Mouse (Mus musculus) midbrain, embryonic 10.5 days (tissue): ENCODE results near the gene Fam208b. TPM values are rescaled to one million over a fixed set of nuclear protein-coding genes. Genes with fewer than 3 reads are reported as not detected.
"Not testable (repeated sequence)": the region's sequence is repeated elsewhere in the genome, so short reads cannot be mapped to it uniquely, and the experiment has no call there.

Experiments
- DNase-seq: peaks from one replicate; pipeline ENCODE4 v3.0.0-alpha.2; 2017; ENCODE audit warnings: low spot score
- H3K27ac ChIP-seq: fragments of 300-500 bp; sonication (generic); replicated peaks from 2 replicates; pipeline ENCODE4 v1.5.1; 2016; ENCODE audit warnings: mild to moderate bottlenecking
- H3K27me3 ChIP-seq: fragments of 300-500 bp; sonication (generic); 2 replicates; pipeline ENCODE4 v1.6.1; 2016; ENCODE audit warnings: low read depth, mild to moderate bottlenecking; ENCODE audit not compliant: poor library complexity, severe bottlenecking
- H3K36me3 ChIP-seq: fragments of 300-500 bp; sonication (generic); 2 replicates; pipeline ENCODE4 v1.6.1; 2016; ENCODE audit warnings: mild to moderate bottlenecking, moderate library complexity
- H3K4me1 ChIP-seq: fragments of 300-500 bp; sonication (generic); 2 replicates; pipeline ENCODE4 v1.6.1; 2016
- H3K4me3 ChIP-seq: fragments of 300-500 bp; sonication (generic); 2 replicates; pipeline ENCODE4 v1.5.1; 2016; ENCODE audit warnings: mild to moderate bottlenecking, moderate library complexity
- H3K9me3 ChIP-seq: fragments of 300-500 bp; sonication (generic); replicated peaks from 2 replicates; pipeline ENCODE4 v1.6.1; 2016; ENCODE audit warnings: mild to moderate bottlenecking
- WGBS: fragments of 180-500 bp; shearing (Covaris S2); methylation state at CpG from one replicate; pipeline ENCODE4 v1.1.7; 2016; 5-methylcytosine and 5-hydroxymethylcytosine counted together
- polyA plus RNA-seq: library from polyadenylated mRNA; unstranded; fragments of >200 nt; fragmentation: Nextera tagmentation; extraction: Ambion mirVana; gene quantifications from 2 replicates; pipeline ENCODE4 v1.2.1, GENCODE M21; 2016

Fam208b gene
- polyA plus RNA-seq, 1 experiment from 2014 or later = 16.9 TPM

- peaks cover 3% of the 10 kb centered on the region; the same call in 1 of the 2 replicates for H3K4me1 ChIP-seq
- H3K4me3 ChIP-seq = no peak overlapping the region
- H3K27me3 ChIP-seq = no peaks in the 10 kb centered on the region
- H3K27ac ChIP-seq = no peak overlapping the region
- H3K9me3 ChIP-seq = peaks cover 5% of the 10 kb centered on the region; the same call in 1 of the 2 replicates
- DNase-seq = no peak
- H3K36me3 ChIP-seq = no peaks in the 10 kb centered on the region
- 64% methylated on average over 3 of the region's 3 CpGs for WGBS
Measured at GRCm38 (mm10) chr13:3530451-3530850, 80.5 kb downstream of the Fam208b start.

DNA sequence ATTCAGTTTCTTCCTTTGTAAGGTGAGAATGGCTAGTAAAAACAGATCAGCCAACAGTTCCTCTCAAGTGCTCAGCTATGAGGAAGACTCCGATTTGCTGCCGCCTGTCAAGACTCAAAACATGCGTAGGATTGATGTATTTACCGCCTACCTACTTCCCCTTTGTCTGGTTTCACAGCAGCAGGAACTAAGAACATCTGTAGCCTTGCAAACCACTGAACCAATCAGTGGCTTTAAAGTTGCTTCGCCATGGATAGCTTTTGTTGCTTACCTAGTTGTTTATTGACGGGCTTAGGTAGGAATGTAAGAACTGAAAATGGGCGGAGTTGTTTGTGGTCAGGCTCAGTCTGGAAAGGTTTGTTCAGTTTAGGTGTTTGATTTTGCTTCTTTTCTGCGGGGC is 84.6 kb downstream of the Fam208b start:
- Histone ChIP-seq H3K27me3 (no peaks in the 10 kb centered on the region), H3K27ac (no peak overlapping the region), H3K36me3 (no peaks in the 10 kb centered on the region), H3K4me1 (peaks cover 3% of the 10 kb centered on the region; the same call in 1 of the 2 replicates), H3K4me3 (no peak overlapping the region), H3K9me3 (no peaks in the 10 kb centered on the region; the same call in 1 of the 2 replicates)
- peak; percentile 3 for DNase-seq
- WGBS = 88% methylated on average over 8 of the region's 8 CpGs

DNA sequence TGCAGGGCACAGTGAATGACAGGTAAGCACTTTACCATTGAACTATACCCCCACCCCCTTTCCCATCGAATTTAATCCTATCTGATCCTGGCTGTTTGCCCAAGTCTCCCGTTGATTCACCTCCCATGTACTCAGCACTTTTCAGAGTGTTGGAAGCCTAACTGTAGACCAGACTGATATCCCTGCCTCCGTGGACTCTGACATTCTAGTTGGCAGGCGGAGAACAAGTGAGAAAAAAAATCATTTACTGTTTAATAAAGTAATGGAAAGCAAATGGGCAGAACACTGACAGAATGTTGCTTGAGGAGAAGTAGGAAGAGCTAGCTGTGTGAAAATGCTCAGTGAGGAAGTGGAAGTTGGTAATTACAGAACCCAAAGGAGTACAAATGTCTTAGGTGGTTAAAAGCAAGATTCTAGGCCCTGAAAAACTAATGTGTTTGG is 85.3 kb downstream of the Fam208b start:
- Histone ChIP-seq H3K9me3 (no peaks in the 10 kb centered on the region; the same call in 1 of the 2 replicates), H3K4me1 (peaks cover 2% of the 10 kb centered on the region; the same call in 1 of the 2 replicates), H3K27ac (no peak overlapping the region), H3K27me3 (no peaks in the 10 kb centered on the region), H3K36me3 (no peaks in the 10 kb centered on the region), H3K4me3 (no peak overlapping the region)
- DNase-seq = no peak
- 71% methylated on average over 4 of the region's 4 CpGs for WGBS

DNA sequence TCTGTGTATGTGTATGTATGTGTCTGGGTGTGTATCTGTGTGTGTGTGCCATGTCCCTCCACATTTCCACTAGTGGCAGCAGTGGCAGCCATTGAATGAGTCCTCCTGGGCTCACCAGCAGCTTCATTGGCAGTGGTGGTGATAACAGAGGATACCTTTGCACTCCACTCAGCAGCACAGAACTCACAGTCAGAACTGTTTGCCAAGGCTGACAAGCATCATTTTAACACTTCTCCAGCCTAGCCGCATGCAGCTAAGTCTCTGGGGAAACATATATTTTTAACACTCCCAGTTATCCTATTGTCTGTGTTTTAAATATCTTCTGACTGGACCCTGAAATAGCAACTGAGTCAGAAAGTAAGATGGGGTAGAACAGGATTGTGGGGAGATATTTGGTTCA is 87.0 kb downstream of the Fam208b start:
- no peak overlapping the region for H3K27ac ChIP-seq
- DNase-seq = no peak
- H3K4me1 ChIP-seq = no peaks in the 10 kb centered on the region
- WGBS = 84% methylated on average over 1 of the region's 1 CpGs
- no peaks in the 10 kb centered on the region for H3K36me3 ChIP-seq
- no peak overlapping the region for H3K4me3 ChIP-seq
- no peaks in the 10 kb centered on the region for H3K9me3 ChIP-seq
- no peaks in the 10 kb centered on the region for H3K27me3 ChIP-seq

GRCm38 (mm10) chr13:3523459-3523858 is 87.4 kb downstream of the Fam208b start:
- Histone ChIP-seq H3K27ac (no peak overlapping the region), H3K4me3 (no peak overlapping the region), H3K27me3 (no peaks in the 10 kb centered on the region), H3K4me1 (no peaks in the 10 kb centered on the region), H3K36me3 (no peaks in the 10 kb centered on the region), H3K9me3 (no peaks in the 10 kb centered on the region)
- 78% methylated on average over 6 of the region's 6 CpGs for WGBS
- no peak for DNase-seq

- H3K36me3 ChIP-seq, H3K27ac ChIP-seq, H3K4me3 ChIP-seq, H3K9me3 ChIP-seq, DNase-seq, H3K4me1 ChIP-seq, H3K27me3 ChIP-seq: not testable (repeated sequence)
- 54% methylated on average over 1 of the region's 1 CpGs for WGBS
Measured at GRCm38 (mm10) chr13:3519994-3520393, 90.9 kb downstream of the Fam208b start.

DNA sequence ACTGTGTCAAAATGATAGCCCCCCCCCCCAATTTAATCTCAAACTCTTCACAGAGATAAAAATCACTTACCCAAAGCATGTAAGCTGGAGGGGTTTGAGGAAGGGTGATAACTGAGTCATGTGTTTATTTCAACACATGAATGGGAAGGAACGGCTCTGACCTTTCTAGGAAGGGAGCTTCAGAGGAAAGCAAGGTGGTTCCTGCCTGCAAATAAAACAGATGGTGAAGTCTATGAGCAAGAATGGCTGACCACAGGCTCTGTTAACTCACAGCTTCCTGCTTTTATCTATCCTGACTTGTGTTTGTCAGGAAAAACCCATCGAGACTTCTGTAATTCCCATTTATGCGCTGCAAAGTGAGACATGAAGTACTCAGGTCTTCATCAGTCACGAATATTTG is 91.6 kb downstream of the Fam208b start:
- H3K4me3 ChIP-seq, H3K27me3 ChIP-seq, H3K9me3 ChIP-seq, H3K27ac ChIP-seq, DNase-seq, H3K4me1 ChIP-seq, H3K36me3 ChIP-seq: not testable (repeated sequence)
- WGBS = 75% methylated on average over 4 of the region's 4 CpGs

Other genes starting within 250 kb of the Fam208b start
- 448 and 462 TPM in 2 replicates for gene Gdi2, start 73.0 kb downstream of the Fam208b start, polyA plus RNA-seq
- gene Asb13, start 22.9 kb upstream of the Fam208b start, polyA plus RNA-seq = 15.2 and 16.7 TPM in 2 replicates
- not detected in 2 replicates for gene Calml3, start 193.2 kb upstream of the Fam208b start, polyA plus RNA-seq
- not detected in 2 replicates for gene Calm4, start 226.6 kb upstream of the Fam208b start, polyA plus RNA-seq
- gene Calm5, start 243.1 kb upstream of the Fam208b start, polyA plus RNA-seq = not detected in 2 replicates